Mouse (Mus musculus): ENCODE results near the gene Slc22a30. TPM values are rescaled to one million over a fixed set of nuclear protein-coding genes. Genes with fewer than 3 reads are reported as not detected.
"Not testable (repeated sequence)": the region's sequence is repeated elsewhere in the genome, so short reads cannot be mapped to it uniquely, and the experiment has no call there.

Slc22a30 gene
- 0.05 TPM in 1 of 2 replicates, not detected in the other for polyA plus RNA-seq (2012; rRNA removed)
- 0.17 TPM in 1 of 2 replicates, not detected in the other for polyA plus RNA-seq (2014; fragmentation: Nextera tagmentation; extraction: Ambion mirVana)

DNA sequence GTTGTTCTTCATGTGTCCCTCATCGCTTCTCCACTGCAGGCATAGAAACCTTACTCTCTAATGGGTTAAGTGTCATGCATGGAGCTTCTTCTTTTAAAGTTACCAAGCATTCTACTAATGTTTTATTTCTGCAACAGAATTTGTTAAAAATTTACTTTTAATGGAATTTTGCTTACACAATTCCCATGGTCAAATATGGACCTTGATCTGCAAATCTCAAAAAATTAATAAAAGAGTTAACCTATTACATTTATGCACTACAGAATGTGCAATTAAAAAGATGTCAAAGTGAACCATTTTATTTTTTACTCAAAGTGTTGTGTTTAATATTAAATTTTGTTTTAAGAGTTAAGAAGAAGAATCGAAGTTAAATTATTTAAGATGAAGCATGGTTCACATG is at the start of gene Slc22a30:
TSS of gene Slc22a30 (minus strand) at position 101 of the 400 bp plus-strand sequence.
- not testable (repeated sequence) for H3K9me3 ChIP-seq (ENCODE audit: control insufficient read depth, low read length); H3K27ac ChIP-seq (replicated peaks; ENCODE audit: low read depth, low read length); H3K27me3 ChIP-seq (ENCODE audit: control insufficient read depth, insufficient read depth, low read length); DNase-seq (ENCODE audit: low spot score); H3K36me3 ChIP-seq (ENCODE audit: control insufficient read depth, insufficient read depth, low read length); ATAC-seq (ENCODE audit: low FRiP score, low read depth); H3K4me3 ChIP-seq (replicated peaks; ENCODE audit: low read length); H3K9ac ChIP-seq (ENCODE audit: low read depth, low read length, severe bottlenecking); H3K4me1 ChIP-seq (ENCODE audit: control insufficient read depth, insufficient read depth, low read length); H3K4me2 ChIP-seq (replicated peaks; ENCODE audit: low read depth, low read length, severe bottlenecking)
- 91% methylated on average over 1 of the region's 2 CpGs for WGBS

DNA sequence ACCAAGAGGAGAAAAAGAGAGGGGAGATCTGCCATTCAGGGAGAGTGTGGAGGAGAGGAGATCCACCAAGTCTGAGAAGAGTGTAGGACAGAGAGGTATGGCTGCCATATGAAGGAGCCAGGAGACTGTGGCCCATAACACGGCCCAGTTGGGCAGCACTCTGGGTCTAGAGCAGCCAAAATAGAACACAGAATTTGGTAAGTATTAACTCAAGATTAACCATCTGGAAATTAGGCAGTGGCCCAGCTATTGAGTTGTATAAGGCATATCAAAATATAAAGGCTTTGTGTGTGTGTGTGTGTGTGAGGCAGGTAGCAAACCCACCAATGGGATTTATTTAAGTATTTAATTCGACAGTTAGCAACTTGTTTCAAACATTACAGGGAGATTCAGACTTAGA is 43.4 kb upstream of the Slc22a30 start:
- DNase-seq (ENCODE audit: low spot score): no peak
- Histone ChIP-seq H3K9ac (ENCODE audit: low read depth, low read length, severe bottlenecking) (no peak overlapping the region), H3K36me3 (ENCODE audit: control insufficient read depth, insufficient read depth, low read length) (no peaks in the 10 kb centered on the region), H3K4me1 (ENCODE audit: control insufficient read depth, insufficient read depth, low read length) (no peaks in the 10 kb centered on the region), H3K27me3 (ENCODE audit: control insufficient read depth, insufficient read depth, low read length) (no peaks in the 10 kb centered on the region), H3K4me2 (replicated peaks; ENCODE audit: low read depth, low read length, severe bottlenecking) (no peak overlapping the region), H3K4me3 (replicated peaks; ENCODE audit: low read length) (no peak overlapping the region), H3K27ac (replicated peaks; ENCODE audit: low read depth, low read length) (no peak overlapping the region), H3K9me3 (ENCODE audit: control insufficient read depth, low read length) (no peaks in the 10 kb centered on the region)
- TF ChIP-seq POLR2A (IDR thresholded peaks at IDR 0.05; ENCODE audit: borderline replicate concordance, extremely low read depth, insufficient read depth, insufficient read length): no peak
- 77% methylated on average over 2 of the region's 2 CpGs for WGBS
- ATAC-seq (ENCODE audit: low FRiP score, low read depth): no peak

DNA sequence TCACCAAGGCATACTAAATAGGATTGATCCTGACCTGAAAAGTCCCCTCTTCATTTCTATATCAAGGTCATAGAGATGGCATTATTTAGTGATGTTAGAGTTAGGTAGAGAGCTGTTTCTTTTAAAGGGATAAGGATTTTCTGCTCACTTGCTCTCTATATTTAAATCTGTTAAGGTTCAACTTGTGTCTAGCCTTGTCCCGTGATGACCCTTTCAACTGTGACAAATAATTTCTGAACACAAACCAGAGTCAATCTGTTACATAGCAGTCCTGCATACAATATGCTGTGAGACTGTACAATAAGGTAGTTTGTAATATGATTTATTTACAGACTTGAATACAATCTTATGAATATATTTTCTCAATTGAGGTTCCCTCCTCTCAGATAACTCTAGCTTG is 42.6 kb upstream of the Slc22a30 start:
- DNase-seq (ENCODE audit: low spot score) (no peak), ATAC-seq (ENCODE audit: low FRiP score, low read depth) (no peak)
- no peak for TF ChIP-seq POLR2A (IDR thresholded peaks at IDR 0.05; ENCODE audit: borderline replicate concordance, extremely low read depth, insufficient read depth, insufficient read length)
- 80% methylated on average over 1 of the region's 1 CpGs for WGBS
- no peak overlapping the region for H3K9ac ChIP-seq (ENCODE audit: low read depth, low read length, severe bottlenecking)
- no peaks in the 10 kb centered on the region for H3K9me3 ChIP-seq (ENCODE audit: control insufficient read depth, low read length)
- no peak overlapping the region for H3K27ac ChIP-seq (replicated peaks; ENCODE audit: low read depth, low read length)
- no peak overlapping the region for H3K4me3 ChIP-seq (replicated peaks; ENCODE audit: low read length)
- no peaks in the 10 kb centered on the region for H3K27me3 ChIP-seq (ENCODE audit: control insufficient read depth, insufficient read depth, low read length)
- H3K36me3 ChIP-seq (ENCODE audit: control insufficient read depth, insufficient read depth, low read length): no peaks in the 10 kb centered on the region
- H3K4me1 ChIP-seq (ENCODE audit: control insufficient read depth, insufficient read depth, low read length): no peaks in the 10 kb centered on the region
- H3K4me2 ChIP-seq (replicated peaks; ENCODE audit: low read depth, low read length, severe bottlenecking): no peak overlapping the region

DNA sequence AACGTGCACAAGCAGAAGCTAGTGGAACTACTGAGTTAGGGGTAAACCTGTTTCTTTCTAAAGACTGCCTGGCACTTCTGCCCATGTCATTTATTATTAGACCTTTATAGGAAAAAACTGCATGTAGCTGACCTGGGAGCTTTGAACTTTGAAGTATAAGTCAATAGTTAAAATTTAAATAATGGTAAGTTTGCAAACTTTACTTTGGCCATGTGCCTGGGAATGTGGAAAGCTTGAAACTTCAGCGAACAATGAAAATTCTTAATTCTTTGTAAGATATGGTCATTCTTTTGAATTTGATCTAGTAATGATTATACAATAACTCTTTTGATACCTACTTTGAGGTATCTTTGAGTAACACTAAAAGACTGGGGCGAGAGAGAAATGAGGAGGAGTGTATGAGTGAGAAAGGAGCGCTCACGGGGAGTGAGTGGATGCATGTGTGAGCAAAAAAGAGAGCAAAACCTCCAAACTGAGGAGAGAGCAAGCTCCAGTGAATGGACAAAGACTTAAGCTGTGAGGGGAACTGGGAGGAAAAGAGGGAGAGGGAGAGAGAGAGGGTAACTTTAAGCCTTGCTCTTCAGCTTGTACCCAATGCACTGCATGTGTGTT is 26.2 kb upstream of the Slc22a30 start:
- no peak overlapping the region for H3K4me3 ChIP-seq (replicated peaks; ENCODE audit: low read length)
- H3K27ac ChIP-seq (replicated peaks; ENCODE audit: low read depth, low read length): no peak overlapping the region
- H3K4me2 ChIP-seq (replicated peaks; ENCODE audit: low read depth, low read length, severe bottlenecking): no peak overlapping the region
- no peaks in the 10 kb centered on the region for H3K9me3 ChIP-seq (ENCODE audit: control insufficient read depth, low read length)
- DNase-seq (ENCODE audit: low spot score) (no peak), ATAC-seq (ENCODE audit: low FRiP score, low read depth) (no peak)
- H3K36me3 ChIP-seq (ENCODE audit: control insufficient read depth, insufficient read depth, low read length): no peaks in the 10 kb centered on the region
- H3K27me3 ChIP-seq (ENCODE audit: control insufficient read depth, insufficient read depth, low read length): no peaks in the 10 kb centered on the region
- no peaks in the 10 kb centered on the region for H3K4me1 ChIP-seq (ENCODE audit: control insufficient read depth, insufficient read depth, low read length)
- TF ChIP-seq POLR2A (IDR thresholded peaks at IDR 0.05; ENCODE audit: borderline replicate concordance, extremely low read depth, insufficient read depth, insufficient read length): no peak
- H3K9ac ChIP-seq (ENCODE audit: low read depth, low read length, severe bottlenecking): no peak overlapping the region
- 85% methylated on average over 5 of the region's 5 CpGs for WGBS

DNA sequence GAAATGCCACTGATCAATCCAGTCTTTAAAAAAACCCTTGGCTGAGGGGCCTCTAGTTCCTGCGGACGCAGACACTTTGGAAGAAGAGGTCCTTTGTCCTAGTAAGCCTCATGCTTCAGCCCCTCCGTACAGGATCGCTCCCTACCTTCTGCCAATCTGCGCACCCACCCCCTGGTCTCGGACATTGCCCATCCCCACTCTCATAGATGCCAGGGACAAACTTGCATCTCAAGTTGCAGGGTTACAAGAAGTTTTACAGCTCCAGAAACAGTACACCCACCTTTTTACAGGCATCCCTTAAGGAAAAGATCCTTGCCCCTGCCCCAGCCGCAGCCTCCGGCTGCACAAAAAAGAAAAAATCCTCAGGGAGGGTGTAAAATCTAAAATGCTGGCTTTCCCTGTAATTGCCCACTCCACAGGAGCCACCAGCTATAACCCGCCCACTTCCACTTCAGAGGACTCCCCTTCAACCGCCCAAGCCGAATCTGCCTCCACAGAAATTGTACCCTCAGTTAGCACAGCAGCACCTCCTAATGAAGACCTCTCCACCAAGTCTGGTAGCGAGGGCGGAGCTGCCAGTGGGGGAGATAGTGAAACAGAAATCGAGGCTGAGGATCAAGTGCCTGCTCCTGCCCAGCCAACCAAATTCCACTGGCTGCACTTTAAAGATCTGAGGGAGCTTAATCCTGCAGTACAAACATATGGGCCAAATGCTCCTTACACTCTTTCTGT is 2.5 kb upstream of the Slc22a30 start:
- not testable (repeated sequence) for H3K9me3 ChIP-seq (ENCODE audit: control insufficient read depth, low read length); H3K27me3 ChIP-seq (ENCODE audit: control insufficient read depth, insufficient read depth, low read length); H3K4me1 ChIP-seq (ENCODE audit: control insufficient read depth, insufficient read depth, low read length); H3K27ac ChIP-seq (replicated peaks; ENCODE audit: low read depth, low read length); H3K9ac ChIP-seq (ENCODE audit: low read depth, low read length, severe bottlenecking); DNase-seq (ENCODE audit: low spot score); H3K36me3 ChIP-seq (ENCODE audit: control insufficient read depth, insufficient read depth, low read length)
- peak; percentile 53; the same call in 1 of the 2 replicates for ATAC-seq (ENCODE audit: low FRiP score, low read depth)
- Histone ChIP-seq H3K4me2 (replicated peaks; ENCODE audit: low read depth, low read length, severe bottlenecking) (peak overlapping the region; percentile 33), H3K4me3 (replicated peaks; ENCODE audit: low read length) (0 out of 2 replicates have a peak overlapping the region, but pooled peaks have one; percentile 8)
- 33% methylated on average over 14 of the region's 14 CpGs for WGBS

Other genes starting within 250 kb of the Slc22a30 start
- gene Slc22a29, start 186.2 kb downstream of the Slc22a30 start, polyA plus RNA-seq (2012; rRNA removed): 0.09 and 0.28 TPM in 2 replicates
- gene Slc22a29, start 186.2 kb downstream of the Slc22a30 start, polyA plus RNA-seq (2014; fragmentation: Nextera tagmentation; extraction: Ambion mirVana): not detected in 2 replicates
- 0.03 TPM in 1 of 2 replicates, not detected in the other for gene Slc22a8, start 186.1 kb upstream of the Slc22a30 start, polyA plus RNA-seq (2012; rRNA removed)
- gene Slc22a8, start 186.1 kb upstream of the Slc22a30 start, polyA plus RNA-seq (2014; fragmentation: Nextera tagmentation; extraction: Ambion mirVana): not detected in 2 replicates
- gene Slc22a6, start 212.9 kb upstream of the Slc22a30 start, polyA plus RNA-seq (2012; rRNA removed): 0.03 and 0.15 TPM in 2 replicates
- not detected in 2 replicates for gene Slc22a6, start 212.9 kb upstream of the Slc22a30 start, polyA plus RNA-seq (2014; fragmentation: Nextera tagmentation; extraction: Ambion mirVana)